Mouse (Mus musculus) MEL (cell line): Measurements from ENCODE around the gene Nhsl2.

Experiments used
- CTCF ChIP-seq, 3 experiments: IDR thresholded peaks in 2 of 3; conservative IDR thresholded peaks in 1 of 3; 2 replicates each; pipeline ENCODE4 v1.5.1; 2011 to 2012; ENCODE audit warnings: low read length in 3 of 3, low read depth in 2 of 3, mild to moderate bottlenecking in 2 of 3, improper control_type of control experiment in 1 of 3, inconsistent platforms in 1 of 3, mixed read lengths in 1 of 3, moderate library complexity in 1 of 3; ENCODE audit not compliant: control insufficient read depth in 1 of 3, insufficient read depth in 1 of 3, poor library complexity in 1 of 3, severe bottlenecking in 1 of 3
- ELF1 ChIP-seq: IDR thresholded peaks from 2 replicates; pipeline ENCODE4 v1.6.1; 2014; ENCODE audit warnings: low read depth, mild to moderate bottlenecking, inconsistent platforms, low read length, improper control_type of control experiment, moderate library complexity
- EP300 ChIP-seq, 2 experiments: IDR thresholded peaks; 2 replicates each; pipeline ENCODE4 v1.6.1; 2011; ENCODE audit warnings: improper control_type of control experiment in 2 of 2, low read length in 2 of 2, low read depth in 1 of 2, mild to moderate bottlenecking in 1 of 2
- GABPA ChIP-seq: IDR thresholded peaks from 2 replicates; pipeline ENCODE4 v1.6.1; 2012; ENCODE audit warnings: low read depth, mild to moderate bottlenecking, inconsistent platforms, low read length, improper control_type of control experiment, moderate library complexity
- GATA1 ChIP-seq: IDR thresholded peaks from 2 replicates; pipeline ENCODE4 v1.6.1; 2011; ENCODE audit warnings: low read depth, low read length, improper control_type of control experiment
- MAFK ChIP-seq: IDR thresholded peaks from 2 replicates; pipeline ENCODE4 v1.6.1; 2011; ENCODE audit warnings: low read depth, mild to moderate bottlenecking, low read length, improper control_type of control experiment, borderline replicate concordance
- MEF2A ChIP-seq: IDR thresholded peaks from 2 replicates; pipeline ENCODE4 v1.6.1; 2014; ENCODE audit warnings: low read depth, mild to moderate bottlenecking, inconsistent platforms, low read length, improper control_type of control experiment; ENCODE audit not compliant: poor library complexity, insufficient replicate concordance, severe bottlenecking; ENCODE audit errors: extremely low read depth
- MYC ChIP-seq: IDR thresholded peaks from 2 replicates; pipeline ENCODE4 v1.6.1; 2011; ENCODE audit warnings: low read depth, mild to moderate bottlenecking, low read length, improper control_type of control experiment, moderate library complexity
- SMC3 ChIP-seq: IDR thresholded peaks from 2 replicates; pipeline ENCODE4 v1.6.1; 2011; ENCODE audit warnings: low read depth, low read length, improper control_type of control experiment
- TAL1 ChIP-seq: IDR thresholded peaks from 2 replicates; pipeline ENCODE4 v1.6.1; 2012; ENCODE audit warnings: mild to moderate bottlenecking, inconsistent platforms, low read length, moderate library complexity, mixed read lengths
- TCF12 ChIP-seq: IDR thresholded peaks from 2 replicates; pipeline ENCODE4 v1.6.1; 2014; ENCODE audit warnings: low read depth, mild to moderate bottlenecking, inconsistent platforms, low read length, improper control_type of control experiment, moderate library complexity

GRCm38 (mm10) chrX:102101886-102102285, 252.7 kb downstream of the Nhsl2 start:
- TF ChIP-seq TAL1: no peak
- no peak for TF ChIP-seq ELF1
- no peak for TF ChIP-seq TCF12
- no peak for TF ChIP-seq GABPA
- no peak for TF ChIP-seq CTCF (IDR thresholded peaks at IDR 0.05 in 2 of 3, conservative IDR thresholded peaks at IDR 0.05 in 1 of 3; ENCODE audit: control insufficient read depth in 1 of 3, insufficient read depth in 1 of 3, low read depth in 2 of 3, low read length in 3 of 3, poor library complexity in 1 of 3, severe bottlenecking in 1 of 3)
- TF ChIP-seq MYC: no peak
- no peak for TF ChIP-seq GATA1
- TF ChIP-seq SMC3: no peak
- no peak for TF ChIP-seq MEF2A
- TF ChIP-seq MAFK: no peak
- TF ChIP-seq EP300 (IDR thresholded peaks at IDR 0.05; ENCODE audit: low read depth in 1 of 2, low read length in 2 of 2): no peak
